Mouse (Mus musculus): Measurements from ENCODE around the gene Fastkd3. TPM values are rescaled to one million over a fixed set of nuclear protein-coding genes. Genes with fewer than 3 reads are reported as not detected.

Fastkd3 gene
- polyA plus RNA-seq, 1 experiment from 2014 or later: 24.7 TPM

GRCm38 (mm10) chr13:68627041-68627440 lies 45.0 kb downstream of the Fastkd3 start:
- ATAC-seq (ENCODE audit: low read depth): no peak
- H3K4me3 ChIP-seq: no peak overlapping the region
- H3K27ac ChIP-seq (replicated peaks): no peak overlapping the region
- no peaks in the 10 kb centered on the region for H3K4me1 ChIP-seq (replicated peaks)
- H3K9me3 ChIP-seq: no peaks in the 10 kb centered on the region
- no peaks in the 10 kb centered on the region for H3K27me3 ChIP-seq
- H3K4me2 ChIP-seq: no peak overlapping the region
- H3K9ac ChIP-seq: no peak overlapping the region
- WGBS: 80% methylated on average over 3 of the region's 3 CpGs
- H3K36me3 ChIP-seq: peaks cover 8% of the 10 kb centered on the region

Other genes starting within 250 kb of the Fastkd3 start
- gene Mtrr, start 85 bp upstream of the Fastkd3 start, polyA plus RNA-seq (2015; fragmentation: Nextera tagmentation; extraction: Ambion mirVana): 11.2 and 14.3 TPM in 2 replicates
- gene 1700001L19Rik, start 15.2 kb downstream of the Fastkd3 start, polyA plus RNA-seq (2015; fragmentation: Nextera tagmentation; extraction: Ambion mirVana): 2.9 and 3.8 TPM in 2 replicates

Data from neural tube, embryonic 13.5 days (tissue).